Mouse (Mus musculus): ENCODE data around the gene Thsd7b. TPM values are rescaled to one million over a fixed set of nuclear protein-coding genes. Genes with fewer than 3 reads are reported as not detected.
"Not testable (repeated sequence)": the region's sequence is repeated elsewhere in the genome, so short reads cannot be mapped to it uniquely, and the experiment has no call there.

Gene Thsd7b
- total RNA-seq, 2 experiments from 2014 or later = 0.24 to 0.65 TPM

DNA sequence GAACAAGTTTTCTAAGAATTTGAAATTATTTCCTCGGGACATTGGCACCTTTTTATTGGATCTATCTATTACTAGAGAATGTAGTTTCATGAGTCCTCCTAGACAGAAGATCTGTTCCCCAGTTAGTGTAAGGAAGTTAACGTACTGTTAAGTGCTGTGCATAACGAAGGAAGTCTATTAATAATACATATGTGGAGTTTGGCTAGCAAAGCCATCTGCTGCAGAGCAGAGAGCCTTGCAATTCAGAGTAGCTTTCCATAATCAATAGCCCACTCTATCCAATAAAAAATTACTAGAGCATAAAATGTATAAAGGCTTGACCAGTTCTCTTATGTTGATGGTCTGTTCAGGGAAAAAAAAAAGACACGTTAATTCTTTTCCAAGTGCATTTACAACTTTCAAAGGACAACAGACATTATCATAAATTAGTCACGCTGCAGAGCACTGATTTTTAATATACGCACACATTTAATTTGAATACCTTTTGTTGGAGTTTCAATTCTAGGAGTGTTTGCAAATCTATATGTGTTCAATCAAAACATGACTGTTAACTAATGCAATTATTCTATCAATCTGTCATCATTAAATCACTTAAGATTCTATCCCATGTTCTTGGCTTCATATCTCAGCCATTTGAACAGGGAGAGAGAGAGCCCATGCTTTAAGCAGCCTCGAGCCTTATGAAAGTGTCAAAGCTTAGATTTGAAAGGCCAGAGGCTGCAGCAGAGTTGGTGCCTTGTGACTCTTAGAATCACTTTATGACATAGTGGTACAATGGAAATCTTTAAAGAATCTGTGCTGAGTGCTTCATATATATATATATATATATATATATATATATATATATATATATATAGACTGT lies 346.6 kb downstream of the Thsd7b start:
- DNase-seq = no peak
- intact Hi-C loops (cut with DNase I) = no loop called here

- no peak for DNase-seq
- intact Hi-C loops (cut with DNase I) = no loop called here
Measured at GRCm38 (mm10) chr1:129624519-129624918, 351.4 kb downstream of the Thsd7b start.

DNA sequence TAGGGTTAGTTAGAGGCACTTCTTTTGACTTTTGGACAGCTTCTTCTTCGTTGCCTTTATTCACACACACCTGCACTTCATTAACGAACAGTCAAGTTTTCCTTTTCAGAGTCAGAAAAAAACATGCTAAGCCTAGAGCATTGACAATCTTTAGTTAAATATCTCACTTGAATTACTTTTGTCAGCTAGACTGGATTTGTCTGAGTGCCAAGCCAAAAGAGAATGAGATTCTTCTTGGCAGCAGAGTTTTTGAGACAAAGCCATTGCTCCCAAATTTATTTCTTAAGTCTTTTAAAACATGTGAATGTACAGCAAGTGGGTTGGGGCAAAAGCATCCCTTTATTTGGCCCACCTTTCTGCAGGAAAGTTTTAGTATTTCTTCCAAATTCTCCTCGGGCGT lies 362.0 kb downstream of the Thsd7b start:
- no peak for DNase-seq
- intact Hi-C loops (cut with DNase I) = no loop called here

- intact Hi-C loops (cut with DNase I) = no loop called here
- no peak for DNase-seq
Measured at GRCm38 (mm10) chr1:129644252-129644861, 371.3 kb downstream of the Thsd7b start.

DNA sequence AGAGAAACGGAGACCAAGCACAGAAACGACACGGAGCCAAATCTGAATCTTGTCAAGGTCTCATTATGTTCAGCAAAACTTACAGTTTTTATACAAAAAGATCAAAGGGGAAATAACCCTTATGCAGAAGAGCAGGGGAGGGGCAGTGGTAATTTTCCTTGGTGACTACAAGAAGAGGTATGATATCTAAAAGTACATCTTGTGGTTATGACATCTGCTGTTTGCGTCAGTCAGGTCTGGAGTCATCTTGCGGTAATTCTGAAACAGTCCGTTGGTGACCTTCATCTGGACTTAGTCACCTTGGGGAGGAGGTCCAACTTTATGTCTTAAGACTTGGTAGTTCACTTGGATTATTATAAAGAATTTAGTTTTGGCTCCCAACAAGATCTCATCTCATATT lies 378.3 kb downstream of the Thsd7b start:
- intact Hi-C loops (cut with DNase I); DNase-seq: not testable (repeated sequence)

- intact Hi-C loops (cut with DNase I) = no loop called here
- no peak for DNase-seq
Measured at GRCm38 (mm10) chr1:129658045-129658444, 384.9 kb downstream of the Thsd7b start.

- DNase-seq = no peak
- intact Hi-C loops (cut with DNase I) = no loop called here
Measured at GRCm38 (mm10) chr1:129675878-129676277, 402.8 kb downstream of the Thsd7b start.

DNA sequence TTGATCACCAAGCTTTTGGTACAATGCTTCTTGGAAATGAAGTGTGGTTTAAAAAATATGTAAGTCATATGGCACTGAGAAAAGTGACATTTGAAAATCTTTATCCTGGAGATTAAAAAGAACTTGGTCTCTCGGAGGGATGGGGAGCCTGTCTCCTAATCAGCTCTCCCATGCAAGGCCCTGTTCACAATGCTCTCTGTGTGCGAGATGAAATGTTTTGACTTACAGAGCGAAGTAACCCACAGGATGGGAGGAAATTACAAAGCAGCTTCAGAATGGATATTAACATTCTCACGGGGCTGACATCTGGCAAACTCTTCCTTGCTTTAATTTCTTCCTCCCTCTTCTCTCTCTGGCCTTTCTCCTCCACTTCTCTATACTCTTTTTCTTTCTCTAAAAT lies 405.7 kb downstream of the Thsd7b start:
- intact Hi-C loops (cut with DNase I) = no loop called here
- DNase-seq = no peak

DNA sequence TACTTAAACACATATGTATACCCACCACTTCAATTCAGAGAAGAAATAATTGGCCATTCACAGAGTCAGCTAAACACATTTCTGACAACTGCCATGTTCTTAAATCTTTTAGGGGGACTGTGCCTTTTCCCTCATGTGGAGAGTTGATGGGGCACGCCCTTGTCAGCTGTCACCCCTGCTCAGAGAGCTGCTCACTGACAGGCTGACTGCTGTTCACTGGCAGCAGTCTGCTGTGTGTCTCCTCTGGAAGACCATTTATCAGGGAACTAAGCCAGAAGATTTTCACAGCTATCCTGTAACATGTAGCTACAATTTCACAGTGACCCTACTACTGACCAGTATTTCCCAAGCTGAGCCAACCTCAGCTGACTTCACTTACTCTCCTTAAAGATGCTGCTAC lies 432.6 kb downstream of the Thsd7b start:
- intact Hi-C loops (cut with DNase I) = no loop called here
- no peak for DNase-seq

DNA sequence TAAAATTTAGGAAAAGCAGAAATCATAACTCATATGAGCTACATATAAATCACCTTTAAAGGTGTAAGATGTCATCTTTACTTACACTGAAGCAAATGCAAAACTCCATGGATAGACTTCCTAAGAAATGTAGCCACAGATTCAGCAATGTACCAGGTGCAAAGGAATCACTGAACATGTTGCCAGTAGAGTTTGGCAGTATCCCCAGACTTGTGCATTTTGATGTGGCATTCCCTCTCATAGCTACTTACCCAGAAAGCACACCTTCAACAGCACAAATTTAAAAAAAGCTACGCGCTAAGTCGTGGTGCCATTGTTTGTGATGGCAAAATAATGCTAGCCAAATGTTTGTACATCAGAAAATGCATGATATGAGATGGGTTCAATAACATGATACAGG lies 439.6 kb downstream of the Thsd7b start:
- intact Hi-C loops (cut with DNase I) = no loop called here
- DNase-seq = no peak

GRCm38 (mm10) chr1:129713571-129713970 lies 440.5 kb downstream of the Thsd7b start:
- no peak for DNase-seq
- intact Hi-C loops (cut with DNase I) = no loop called here

GRCm38 (mm10) chr1:129719592-129719991 lies 446.5 kb downstream of the Thsd7b start:
- intact Hi-C loops (cut with DNase I) = no loop called here
- no peak for DNase-seq

- no peak for DNase-seq
- intact Hi-C loops (cut with DNase I) = no loop called here
Measured at GRCm38 (mm10) chr1:129731991-129732390, 458.9 kb downstream of the Thsd7b start.

DNA sequence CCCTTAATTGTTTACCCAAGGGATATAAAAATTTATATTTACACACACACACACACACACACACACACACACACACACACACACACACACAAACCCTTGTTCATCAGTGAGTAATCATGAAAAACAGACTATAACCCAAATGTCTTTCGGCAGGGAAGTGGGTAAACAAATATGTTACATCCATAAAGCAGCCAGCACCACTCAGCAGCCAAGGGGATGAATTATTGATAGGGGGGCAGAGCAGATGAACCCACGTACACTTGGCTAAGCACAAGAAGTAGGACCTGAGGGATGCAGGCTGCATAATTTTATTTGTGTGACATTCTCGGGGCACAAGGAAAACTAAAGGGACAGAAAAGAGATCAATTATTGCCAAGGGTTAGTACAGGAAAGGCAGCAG lies 474.5 kb downstream of the Thsd7b start:
- DNase-seq = no peak
- intact Hi-C loops (cut with DNase I) = no loop called here

DNA sequence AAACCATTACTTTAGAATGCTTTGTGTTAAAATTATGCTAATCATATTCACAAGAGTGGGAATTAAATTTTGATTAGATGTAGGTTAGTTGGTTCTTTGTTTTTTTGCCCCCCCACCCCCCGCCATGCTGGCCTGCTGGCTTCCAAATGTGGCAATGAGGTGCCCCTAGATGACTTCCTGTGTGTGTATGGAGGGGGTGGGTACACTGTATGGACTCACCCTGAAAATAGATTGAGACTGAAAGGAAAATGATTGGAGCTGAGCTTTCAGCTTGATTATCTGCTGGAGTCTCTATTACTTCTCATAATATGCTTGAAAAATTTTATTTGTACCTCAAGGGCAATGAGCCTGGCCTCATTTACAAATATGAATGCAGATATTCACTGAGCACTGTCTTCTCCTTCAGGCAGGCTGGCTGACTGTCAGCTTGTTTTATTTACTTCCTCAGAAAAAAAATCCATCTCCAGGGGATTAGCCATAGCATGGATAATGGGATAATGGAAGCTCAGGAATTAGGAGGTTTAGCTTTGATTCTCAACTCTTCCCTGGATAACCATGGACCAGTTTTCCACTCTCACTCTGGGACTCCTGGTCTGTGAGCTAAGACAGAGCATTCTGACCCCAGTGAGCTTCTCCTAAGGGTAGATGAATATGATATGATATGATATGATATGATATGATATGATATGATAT lies 483.6 kb downstream of the Thsd7b start:
- no peak for DNase-seq
- intact Hi-C loops (cut with DNase I) = no loop called here

- intact Hi-C loops (cut with DNase I) = no loop called here
Measured at GRCm38 (mm10) chr1:129759003-129759402, 485.9 kb downstream of the Thsd7b start.

DNA sequence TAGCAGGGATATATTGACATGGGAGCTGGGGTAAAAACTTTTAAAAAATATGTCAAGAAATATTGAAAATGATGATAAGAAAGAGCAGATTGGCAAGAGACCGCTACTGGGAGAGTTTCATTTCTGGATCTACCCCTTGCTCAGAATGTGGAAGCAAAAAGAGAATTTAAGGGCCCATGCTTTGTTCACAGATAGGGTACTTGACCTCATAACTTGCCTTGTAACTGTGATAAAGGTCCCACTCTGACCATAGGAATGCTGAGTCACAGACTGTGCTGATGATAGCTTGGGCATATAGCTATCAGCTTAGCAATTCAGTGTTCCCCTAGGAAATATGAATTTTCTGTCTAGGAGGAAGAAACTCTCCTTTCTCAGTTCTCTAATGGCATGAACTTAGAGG lies 488.1 kb downstream of the Thsd7b start:
- intact Hi-C loops (cut with DNase I) = no loop called here
- no peak for DNase-seq

More at GRCm38 (mm10) chr1:129759003-129759402, 485.9 kb downstream of the Thsd7b start:
- DNase-seq = no peak

DNA sequence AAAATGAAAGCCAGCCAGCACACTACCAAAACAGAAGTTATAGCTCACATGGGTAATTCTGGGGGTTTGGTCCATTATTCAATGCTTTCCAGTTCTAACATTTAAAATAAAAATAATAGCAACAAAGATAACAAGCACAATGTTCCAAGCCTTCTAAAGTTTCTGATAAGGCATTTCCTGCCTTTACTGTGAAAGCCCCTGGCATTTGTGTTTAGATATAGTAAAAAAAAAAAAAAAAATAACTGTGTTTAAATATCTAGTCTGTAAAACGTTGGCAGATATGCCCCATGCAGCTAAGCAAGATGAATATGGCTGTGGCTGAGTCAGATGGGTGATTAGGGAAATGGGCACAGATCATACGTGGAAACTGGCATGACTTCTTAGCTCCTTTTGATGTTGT lies 491.6 kb downstream of the Thsd7b start:
- intact Hi-C loops (cut with DNase I) = no loop called here
- DNase-seq = no peak

- intact Hi-C loops (cut with DNase I) = no loop called here
- no peak for DNase-seq
Measured at GRCm38 (mm10) chr1:129777055-129777454, 504.0 kb downstream of the Thsd7b start.

- DNase-seq = no peak
- intact Hi-C loops (cut with DNase I) = no loop called here
Measured at GRCm38 (mm10) chr1:129779506-129779905, 506.4 kb downstream of the Thsd7b start.

GRCm38 (mm10) chr1:129780589-129780988 lies 507.5 kb downstream of the Thsd7b start:
- intact Hi-C loops (cut with DNase I) = no loop called here
- no peak for DNase-seq
